ENCODE assay signal across 12 mouse cellular contexts in the genomic region with DNA sequence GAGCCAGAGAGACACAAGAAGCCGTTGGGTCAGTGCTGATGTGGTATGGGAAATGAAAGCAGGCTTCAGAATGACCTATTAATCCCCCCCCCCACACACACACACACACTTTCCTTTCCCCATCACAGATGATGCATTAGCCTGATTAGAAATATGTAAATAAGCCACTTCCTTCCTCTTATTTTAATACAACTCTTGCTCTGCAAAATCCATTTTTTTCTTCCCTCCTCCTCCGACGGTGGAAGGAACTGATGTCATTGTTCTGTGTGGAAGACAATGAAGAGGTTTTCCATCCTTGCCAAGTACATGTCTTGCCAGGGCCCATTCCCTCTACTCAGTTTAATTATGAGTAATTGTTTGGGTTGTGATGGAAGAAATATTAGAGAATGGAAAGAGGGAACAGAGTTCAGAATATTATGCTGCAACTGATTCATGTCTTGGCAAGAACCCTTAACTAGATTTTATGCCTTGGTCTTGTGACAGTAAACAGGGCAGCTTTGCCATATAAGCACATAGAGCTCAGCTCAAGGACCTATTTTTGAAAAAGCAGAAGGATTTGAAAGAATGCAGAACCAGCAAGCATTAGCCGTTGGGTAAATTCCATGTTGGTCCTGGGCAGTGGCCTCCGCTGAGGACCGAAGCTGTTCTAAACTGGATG. TPM values are rescaled to one million over a fixed set of nuclear protein-coding genes. Genes with fewer than 3 reads are reported as not detected.
DNase-seq lines count a peak whose midpoint lies in the region; ATAC-seq and TF ChIP-seq lines count a peak whose summit lies in the region.
"Had no signal": no experiment of that assay in that cellular context is flagged by ENCODE, and none has a peak within 500 bp of the region (broad histone marks: within the 10 kb centered on the region; RNA-seq: fewer than 3 reads in every experiment).

No protein-coding gene starts in this region.

- no peak overlapping the region for H3K4me2 ChIP-seq in liver, embryonic 14.5 days (ENCODE audit: low read depth)
- no peak overlapping the region for H3K4me2 ChIP-seq in liver, embryonic 12.5 days
- H3K4me2 ChIP-seq in kidney, postnatal 0 days (ENCODE audit: low read length): no peak overlapping the region
- no peak overlapping the region; the same call in 1 of the 2 replicates for H3K4me2 ChIP-seq in stomach, embryonic 16.5 days (ENCODE audit: low read depth, low read length)
- no peak overlapping the region for H3K4me2 ChIP-seq in hindbrain, embryonic 11.5 days (replicated peaks; ENCODE audit: low read depth, low read length)

- H3K27me3 ChIP-seq in liver, embryonic 14.5 days (ENCODE audit: control insufficient read depth, insufficient read depth, low read length): no peaks in the 10 kb centered on the region
- H3K27me3 ChIP-seq in liver, embryonic 12.5 days (replicated peaks): no peaks in the 10 kb centered on the region
- no peaks in the 10 kb centered on the region for H3K27me3 ChIP-seq in kidney, postnatal 0 days (ENCODE audit: insufficient read depth, low read length)
- no peaks in the 10 kb centered on the region for H3K27me3 ChIP-seq in stomach, embryonic 16.5 days (ENCODE audit: control insufficient read depth, insufficient read depth, low read length)
- no peaks in the 10 kb centered on the region for H3K27me3 ChIP-seq in hindbrain, embryonic 11.5 days (ENCODE audit: control insufficient read depth, insufficient read depth, low read length)
- no peaks in the 10 kb centered on the region for H3K27me3 ChIP-seq in cerebellum, adult 2 months (ENCODE audit: control insufficient read depth, insufficient read depth, low read length)
- H3K27me3 ChIP-seq: megakaryocyte, embryonic 14.5 days had no signal

- TF ChIP-seq EP300 in liver, embryonic 14.5 days (IDR thresholded peaks at IDR 0.05; ENCODE audit: low read depth): no peak

- no peak overlapping the region for H3K9ac ChIP-seq in liver, embryonic 14.5 days (replicated peaks)
- no peak overlapping the region for H3K9ac ChIP-seq in liver, embryonic 12.5 days
- no peak overlapping the region for H3K9ac ChIP-seq in kidney, postnatal 0 days (ENCODE audit: low read depth, low read length)
- H3K9ac ChIP-seq in stomach, embryonic 16.5 days (ENCODE audit: low read length): 0 out of 2 replicates have a peak overlapping the region, but pooled peaks have one; percentile 1
- no peak overlapping the region for H3K9ac ChIP-seq in hindbrain, embryonic 11.5 days (ENCODE audit: low read depth, low read length)

- ATAC-seq in liver, embryonic 14.5 days (ENCODE audit: insufficient read depth): peak; percentile 43; the same call in 1 of the 2 replicates
- ATAC-seq in liver, embryonic 12.5 days: no peak
- no peak for ATAC-seq in kidney, postnatal 0 days (replicated peaks; ENCODE audit: low FRiP score, low read depth)
- ATAC-seq in stomach, embryonic 16.5 days (ENCODE audit: insufficient read depth, low FRiP score): peak; percentile 87
- no peak for ATAC-seq in hindbrain, embryonic 11.5 days (ENCODE audit: low FRiP score)
- ATAC-seq: hindbrain, postnatal 0 days had no signal

- no peak for TF ChIP-seq POLR2A in cerebellum, adult 2 months (IDR thresholded peaks at IDR 0.05; ENCODE audit: borderline replicate concordance, insufficient read depth, low read length)

- no peaks in the 10 kb centered on the region for H3K36me3 ChIP-seq in liver, embryonic 14.5 days (replicated peaks; ENCODE audit: control insufficient read depth, insufficient read depth, low read depth)
- H3K36me3 ChIP-seq in liver, embryonic 12.5 days: no peaks in the 10 kb centered on the region
- no peaks in the 10 kb centered on the region for H3K36me3 ChIP-seq in kidney, postnatal 0 days (ENCODE audit: insufficient read depth, low read length)
- H3K36me3 ChIP-seq in stomach, embryonic 16.5 days (ENCODE audit: control insufficient read depth, insufficient read depth, low read length): no peaks in the 10 kb centered on the region
- no peaks in the 10 kb centered on the region for H3K36me3 ChIP-seq in hindbrain, embryonic 11.5 days (ENCODE audit: control insufficient read depth, insufficient read depth, low read length)
- H3K36me3 ChIP-seq: G1E had no signal

- H3K4me3 ChIP-seq in liver, embryonic 14.5 days (ENCODE audit: insufficient read depth in 1 of 2, low read depth in 2 of 2, low read length in 2 of 2): no peak overlapping the region
- H3K4me3 ChIP-seq in liver, embryonic 12.5 days: no peak overlapping the region
- no peak overlapping the region for H3K4me3 ChIP-seq in kidney, postnatal 0 days (replicated peaks; ENCODE audit: low read depth, low read length)
- H3K4me3 ChIP-seq in stomach, embryonic 16.5 days (replicated peaks; ENCODE audit: low read length): no peak overlapping the region
- H3K4me3 ChIP-seq in hindbrain, embryonic 11.5 days (ENCODE audit: low read depth, low read length): no peak overlapping the region
- no peak overlapping the region for H3K4me3 ChIP-seq in cerebellum, adult 2 months (replicated peaks; ENCODE audit: insufficient read depth, low read depth, low read length)
- H3K4me3 ChIP-seq: megakaryocyte, embryonic 14.5 days had no signal

- H3K27ac ChIP-seq in liver, embryonic 14.5 days: no peak overlapping the region
- no peak overlapping the region for H3K27ac ChIP-seq in liver, embryonic 12.5 days
- peak overlapping the region; percentile 66 for H3K27ac ChIP-seq in kidney, postnatal 0 days
- H3K27ac ChIP-seq in stomach, embryonic 16.5 days (ENCODE audit: low read length): peak overlapping the region; percentile 77
- H3K27ac ChIP-seq in hindbrain, embryonic 11.5 days (ENCODE audit: low read depth, low read length): no peak overlapping the region
- H3K27ac ChIP-seq in cerebellum, adult 2 months (ENCODE audit: insufficient read depth, low read length): no peak overlapping the region
- H3K27ac ChIP-seq: hindbrain, postnatal 0 days had no signal

- H3K4me1 ChIP-seq in liver, embryonic 14.5 days (replicated peaks; ENCODE audit: control insufficient read depth in 2 of 2, insufficient read depth in 2 of 2, low read length in 1 of 2): no peaks in the 10 kb centered on the region
- H3K4me1 ChIP-seq in liver, embryonic 12.5 days: no peaks in the 10 kb centered on the region
- H3K4me1 ChIP-seq in kidney, postnatal 0 days (replicated peaks; ENCODE audit: insufficient read depth, low read length): no peaks in the 10 kb centered on the region
- H3K4me1 ChIP-seq in stomach, embryonic 16.5 days (ENCODE audit: control insufficient read depth, insufficient read depth, low read length): 0 out of 2 replicates have a peak, but pooled peaks cover 11% of the 10 kb centered on the region
- H3K4me1 ChIP-seq in hindbrain, embryonic 11.5 days (replicated peaks; ENCODE audit: control insufficient read depth, insufficient read depth, low read length): no peaks in the 10 kb centered on the region
- H3K4me1 ChIP-seq in cerebellum, adult 2 months (ENCODE audit: control insufficient read depth, insufficient read depth, low read length): peaks cover 18% of the 10 kb centered on the region
- H3K4me1 ChIP-seq: megakaryocyte, embryonic 14.5 days had no signal

- H3K9me3 ChIP-seq in liver, embryonic 14.5 days (ENCODE audit: control insufficient read depth, low read length): no peaks in the 10 kb centered on the region
- no peaks in the 10 kb centered on the region for H3K9me3 ChIP-seq in liver, embryonic 12.5 days (replicated peaks)
- no peaks in the 10 kb centered on the region for H3K9me3 ChIP-seq in kidney, postnatal 0 days (replicated peaks; ENCODE audit: low read length)
- no peaks in the 10 kb centered on the region for H3K9me3 ChIP-seq in stomach, embryonic 16.5 days (replicated peaks; ENCODE audit: control insufficient read depth, low read length)
- H3K9me3 ChIP-seq in hindbrain, embryonic 11.5 days (ENCODE audit: control insufficient read depth, low read length): no peaks in the 10 kb centered on the region
- H3K9me3 ChIP-seq: G1E; megakaryocyte, embryonic 14.5 days had no signal

- no peak for TF ChIP-seq CTCF in liver, embryonic 14.5 days (IDR thresholded peaks at IDR 0.05; ENCODE audit: low read depth)
- no peak for TF ChIP-seq CTCF in kidney, postnatal 0 days (IDR thresholded peaks at IDR 0.05; ENCODE audit: low read depth)
- no peak for TF ChIP-seq CTCF in cerebellum, adult 2 months (IDR thresholded peaks at IDR 0.05; ENCODE audit: borderline replicate concordance, insufficient read depth, low read depth, low read length)

- DNase-seq in liver, embryonic 14.5 days (ENCODE audit: low read depth in 3 of 3, low spot score in 3 of 3): no peak
- DNase-seq in heart, adult 8-10 months (ENCODE audit: low spot score): peak; percentile 82
- DNase-seq in kidney, postnatal 0 days (ENCODE audit: low spot score): peak; percentile 65
- no peak for DNase-seq in hindbrain, embryonic 11.5 days (ENCODE audit: low spot score)
- DNase-seq in right cerebral cortex, postnatal 25 days: no peak
- DNase-seq in cerebellum, adult 2 months: no peak
- DNase-seq: right cerebral cortex, adult 18-20 months had no signal

- WGBS in liver, embryonic 14.5 days (ENCODE audit: insufficient replicate concordance): 41% methylated on average over 6 of the region's 6 CpGs
- WGBS in liver, embryonic 12.5 days (ENCODE audit: insufficient replicate concordance): 65% methylated on average over 6 of the region's 6 CpGs
- 56% methylated on average over 6 of the region's 6 CpGs for WGBS in kidney, postnatal 0 days
- 43% methylated on average over 6 of the region's 6 CpGs for WGBS in stomach, embryonic 16.5 days
- 77% methylated on average over 6 of the region's 6 CpGs for WGBS in hindbrain, embryonic 11.5 days
- WGBS in cerebellum, adult 2 months: 68% methylated on average over 6 of the region's 6 CpGs

RNA-seq across cellular contexts. Expression of gene Ccdc115, which starts 50.1 kb away (rescaled TPM):
- 13.2 and 21.3 TPM in 2 replicates for polyA plus RNA-seq in liver, embryonic 14.5 days (2012; rRNA removed)
- 21.6 and 23.1 TPM in 2 replicates for polyA plus RNA-seq in liver, embryonic 14.5 days (2014; fragmentation: Nextera tagmentation; extraction: Ambion mirVana)
- 34.3 and 35.1 TPM in 2 replicates for polyA plus RNA-seq in liver, embryonic 12.5 days (2016; fragmentation: Nextera tagmentation; extraction: Ambion mirVana)
- 10 to 100 TPM; 12.6 to 15.3 (median 14.8) TPM for total RNA-seq in heart, adult 8-10 months (2022)
- 42.7 and 42.8 TPM in 2 replicates for polyA plus RNA-seq in kidney, postnatal 0 days (2015; fragmentation: Nextera tagmentation; extraction: Ambion mirVana)
- polyA plus RNA-seq in stomach, embryonic 16.5 days (2015; fragmentation: Nextera tagmentation; extraction: Ambion mirVana): 52.6 and 55.0 TPM in 2 replicates
- 68.5 and 69.2 TPM in 2 replicates for polyA plus RNA-seq in hindbrain, embryonic 11.5 days (2014; fragmentation: Nextera tagmentation; extraction: Ambion mirVana)
- polyA plus RNA-seq in cerebellum, adult 2 months (2012; rRNA removed): 30.5 and 31.5 TPM in 2 replicates

RNA-seq across cellular contexts. Expression of gene Imp4, which starts 50.3 kb away (rescaled TPM):
- 8.9 and 21.2 TPM in 2 replicates for polyA plus RNA-seq in liver, embryonic 14.5 days (2012; rRNA removed)
- polyA plus RNA-seq in liver, embryonic 14.5 days (2014; fragmentation: Nextera tagmentation; extraction: Ambion mirVana): 56.8 and 59.6 TPM in 2 replicates
- 96.4 and 100 TPM in 2 replicates for polyA plus RNA-seq in liver, embryonic 12.5 days (2016; fragmentation: Nextera tagmentation; extraction: Ambion mirVana)
- total RNA-seq in heart, adult 8-10 months (2022): 10 to 100 TPM; 28.0 to 31.5 (median 30.4) TPM
- 74.9 and 80.9 TPM in 2 replicates for polyA plus RNA-seq in kidney, postnatal 0 days (2015; fragmentation: Nextera tagmentation; extraction: Ambion mirVana)
- polyA plus RNA-seq in stomach, embryonic 16.5 days (2015; fragmentation: Nextera tagmentation; extraction: Ambion mirVana): 74.1 and 86.2 TPM in 2 replicates
- polyA plus RNA-seq in hindbrain, embryonic 11.5 days (2014; fragmentation: Nextera tagmentation; extraction: Ambion mirVana): 87.7 and 94.5 TPM in 2 replicates
- polyA plus RNA-seq in cerebellum, adult 2 months (2012; rRNA removed): 31.8 and 32.1 TPM in 2 replicates

Comparison
In these comparisons a context has a peak if more than half of its experiments do, and no peak if none do; other contexts are left out.
1. ATAC-seq: peak in liver, embryonic 14.5 days (single experiment) and stomach, embryonic 16.5 days (single experiment); none in liver, embryonic 12.5 days (single experiment), kidney, postnatal 0 days (single experiment) and hindbrain, embryonic 11.5 days (single experiment).
2. DNase-seq: peak in heart, adult 8-10 months (single experiment) and kidney, postnatal 0 days (single experiment); none in liver, embryonic 14.5 days (0 of 3), hindbrain, embryonic 11.5 days (single experiment), right cerebral cortex, postnatal 25 days (single experiment) and cerebellum, adult 2 months (0 of 2).
3. H3K27ac ChIP-seq: peak in kidney, postnatal 0 days (single experiment) and stomach, embryonic 16.5 days (single experiment); none in liver, embryonic 14.5 days (single experiment), liver, embryonic 12.5 days (single experiment), hindbrain, embryonic 11.5 days (single experiment) and cerebellum, adult 2 months (single experiment).